Mouse (Mus musculus) T-helper 1 cell (primary cell): ENCODE results near the gene Ide.

Source experiments
- in situ Hi-C: fragments of 300-600 bp; cut with MboI, MseI; formaldehyde crosslinking; loops from one replicate; pipeline ENCODE4 v1.15.1; 2025; ENCODE audit warnings: high pct_unique_total_duplicates

Gene Ide

GRCm38 (mm10) chr19:37335392-37335791 lies 2.3 kb downstream of the Ide start:
- in situ Hi-C loops: no loop called here

GRCm38 (mm10) chr19:37333357-37333756 lies 4.3 kb downstream of the Ide start:
- in situ Hi-C loops: no loop called here

GRCm38 (mm10) chr19:37332726-37333125 lies 4.9 kb downstream of the Ide start:
- in situ Hi-C loops: no loop called here

GRCm38 (mm10) chr19:37327216-37327615 lies 10.4 kb downstream of the Ide start:
- in situ Hi-C loops: no loop called here

- in situ Hi-C loops: no loop called here
Observed at GRCm38 (mm10) chr19:37323566-37323965, 14.1 kb downstream of the Ide start.

GRCm38 (mm10) chr19:37320802-37321619 lies 16.6 kb downstream of the Ide start:
- in situ Hi-C loops: no loop called here

GRCm38 (mm10) chr19:37317359-37317758 lies 20.3 kb downstream of the Ide start:
- in situ Hi-C loops: no loop called here

- in situ Hi-C loops: no loop called here
Observed at GRCm38 (mm10) chr19:37315091-37315490, 22.6 kb downstream of the Ide start.

- in situ Hi-C loops: no loop called here
Observed at GRCm38 (mm10) chr19:37311426-37311825, 26.2 kb downstream of the Ide start.

- in situ Hi-C loops: no loop called here
Observed at GRCm38 (mm10) chr19:37310133-37310532, 27.5 kb downstream of the Ide start.

- in situ Hi-C loops: no loop called here
Observed at GRCm38 (mm10) chr19:37308941-37309340, 28.7 kb downstream of the Ide start.

GRCm38 (mm10) chr19:37307826-37308545 lies 29.7 kb downstream of the Ide start:
- in situ Hi-C loops: no loop called here

- in situ Hi-C loops: no loop called here
Observed at GRCm38 (mm10) chr19:37306176-37306575, 31.5 kb downstream of the Ide start.

GRCm38 (mm10) chr19:37304866-37305265 lies 32.8 kb downstream of the Ide start:
- in situ Hi-C loops: no loop called here

- in situ Hi-C loops: no loop called here
Observed at GRCm38 (mm10) chr19:37304006-37304405, 33.6 kb downstream of the Ide start.

GRCm38 (mm10) chr19:37301733-37302132 lies 35.9 kb downstream of the Ide start:
- in situ Hi-C loops: no loop called here

- in situ Hi-C loops: no loop called here
Observed at GRCm38 (mm10) chr19:37291676-37292075, 46.0 kb downstream of the Ide start.

- in situ Hi-C loops: no loop called here
Observed at GRCm38 (mm10) chr19:37290906-37291305, 46.7 kb downstream of the Ide start.

- in situ Hi-C loops: no loop called here
Observed at GRCm38 (mm10) chr19:37284775-37285174, 52.9 kb downstream of the Ide start.

- in situ Hi-C loops: no loop called here
Observed at GRCm38 (mm10) chr19:37283166-37283565, 54.5 kb downstream of the Ide start.

GRCm38 (mm10) chr19:37281710-37282109 lies 55.9 kb downstream of the Ide start:
- in situ Hi-C loops: no loop called here

- in situ Hi-C loops: no loop called here
Observed at GRCm38 (mm10) chr19:37279194-37279593, 58.5 kb downstream of the Ide start.

- in situ Hi-C loops: no loop called here
Observed at GRCm38 (mm10) chr19:37275555-37275954, 62.1 kb downstream of the Ide start.
